Mouse (Mus musculus): Measurements from ENCODE around the gene Chrna9.

The Chrna9 gene

DNA sequence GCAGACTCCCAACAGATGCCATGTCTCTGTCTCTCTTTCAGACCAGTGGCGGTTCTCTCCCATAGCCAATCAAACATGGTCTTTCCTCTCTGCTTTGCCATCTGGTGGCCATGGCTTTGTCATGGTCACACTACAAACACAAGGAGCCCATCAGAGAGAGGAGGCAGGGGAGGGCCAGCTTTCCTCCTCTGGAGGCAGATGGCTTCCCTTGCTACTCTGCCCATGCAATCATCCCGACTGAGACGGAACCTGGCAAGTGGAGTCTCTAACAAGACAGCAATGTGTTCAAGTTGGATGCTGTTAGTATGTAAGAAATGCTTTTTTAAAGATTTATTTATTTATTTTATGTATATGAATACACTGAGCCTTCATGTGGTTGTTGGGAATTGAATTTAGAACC lies 14.8 kb upstream of the Chrna9 start:
- DNase-seq: no peak

DNA sequence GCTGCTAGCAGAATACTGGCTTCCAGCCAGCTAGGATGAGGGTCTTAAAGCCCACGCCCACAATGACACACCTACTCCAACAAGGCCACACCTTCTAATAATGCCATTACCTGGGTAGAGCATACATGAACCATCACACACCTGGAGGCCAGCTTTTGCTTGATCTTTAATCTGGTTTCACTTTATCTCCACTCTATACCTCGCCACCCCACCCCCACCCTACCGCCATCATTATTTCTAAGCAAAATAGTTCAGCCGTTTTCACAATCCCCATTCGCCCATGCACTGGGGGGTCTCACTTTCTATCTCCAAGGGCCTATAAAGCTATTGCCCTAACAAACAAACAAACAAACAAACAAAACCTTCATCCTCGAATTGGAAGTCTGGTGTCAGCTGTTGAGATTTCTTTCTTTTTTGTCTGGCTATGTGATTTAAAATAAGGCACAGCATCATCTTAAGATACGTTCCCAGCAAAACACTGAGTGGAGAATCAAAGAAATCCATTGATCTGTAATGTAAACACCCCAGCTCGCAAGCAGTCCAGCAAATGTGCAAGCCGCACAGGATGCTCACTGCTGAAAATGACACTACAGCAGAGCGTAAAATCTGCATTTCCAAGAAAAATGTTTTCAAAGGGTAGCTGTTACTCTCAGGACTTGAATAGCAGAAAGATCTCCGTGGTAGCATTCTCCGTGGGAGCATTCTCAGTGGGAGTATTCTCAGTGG lies 13.9 kb upstream of the Chrna9 start:
- DNase-seq: no peak

DNA sequence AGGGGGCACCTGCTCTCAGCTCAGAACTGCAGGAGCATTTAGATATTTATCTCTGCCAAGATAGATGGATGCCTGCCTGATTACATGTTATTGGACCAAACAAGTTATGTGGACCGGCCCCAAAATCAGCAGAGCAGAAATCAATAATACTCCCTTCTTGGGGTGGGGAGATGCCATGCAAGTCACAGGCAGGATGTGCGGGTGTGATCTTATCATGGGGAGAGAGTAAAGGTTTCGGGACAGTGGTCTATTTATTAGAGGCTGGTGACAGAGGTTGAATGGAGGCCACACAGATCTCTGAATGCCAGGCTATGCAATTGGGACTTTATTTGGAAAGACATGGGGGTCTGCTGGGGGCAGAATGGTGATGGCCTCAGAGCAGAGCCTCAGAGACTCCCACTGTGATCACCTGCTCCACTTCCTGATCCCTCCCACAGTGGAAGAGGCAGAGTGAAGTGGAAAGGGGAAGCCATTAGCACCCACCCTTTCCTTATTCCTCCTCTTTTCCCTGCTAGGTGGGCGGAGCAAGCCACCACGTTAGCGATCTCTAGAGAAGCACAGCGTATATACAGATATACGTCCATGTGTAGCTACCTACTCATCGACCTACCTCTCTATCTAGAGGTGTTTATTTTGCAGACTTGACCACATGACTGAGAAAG lies 13.1 kb upstream of the Chrna9 start:
- DNase-seq: no peak

DNA sequence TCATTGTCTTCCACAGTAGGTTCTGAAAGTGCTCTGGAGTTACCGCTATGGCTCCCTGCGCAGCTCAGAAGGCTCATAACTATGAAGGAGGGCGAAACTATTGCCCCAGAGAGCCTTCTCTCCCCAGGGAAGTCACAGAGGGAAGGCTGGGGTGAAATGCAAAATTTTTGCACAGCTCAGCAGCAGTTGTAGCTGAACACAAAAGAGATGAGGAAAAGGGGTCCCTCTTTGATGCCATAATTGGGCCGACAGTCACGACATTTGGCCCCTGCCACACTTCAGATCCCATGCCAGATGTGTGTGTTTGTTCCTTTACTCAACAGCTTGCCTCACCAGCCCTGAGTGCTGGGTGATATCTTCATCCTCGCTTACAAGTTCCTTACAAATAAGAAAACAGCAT lies 8.1 kb upstream of the Chrna9 start:
- DNase-seq: no peak

DNA sequence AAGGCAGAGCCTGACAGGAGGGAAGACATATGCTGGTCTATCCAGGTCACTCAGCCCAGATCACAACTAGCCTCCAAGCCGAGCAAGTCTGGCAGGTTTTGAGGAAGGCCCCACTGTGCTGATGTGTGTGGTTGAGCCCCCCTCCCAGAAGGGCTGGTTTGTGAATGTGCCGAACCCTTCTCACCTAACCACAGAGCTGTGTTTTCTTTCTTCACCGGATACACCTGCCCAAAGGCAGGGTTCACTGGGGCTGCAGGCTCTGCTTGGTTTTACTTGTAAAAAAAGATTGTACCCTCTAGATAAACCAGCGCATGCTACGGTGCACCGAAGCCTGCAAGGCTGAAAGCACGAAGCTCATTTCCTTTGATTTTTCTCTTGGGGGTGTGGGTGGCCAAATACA lies 5.6 kb upstream of the Chrna9 start:
- DNase-seq: no peak

DNA sequence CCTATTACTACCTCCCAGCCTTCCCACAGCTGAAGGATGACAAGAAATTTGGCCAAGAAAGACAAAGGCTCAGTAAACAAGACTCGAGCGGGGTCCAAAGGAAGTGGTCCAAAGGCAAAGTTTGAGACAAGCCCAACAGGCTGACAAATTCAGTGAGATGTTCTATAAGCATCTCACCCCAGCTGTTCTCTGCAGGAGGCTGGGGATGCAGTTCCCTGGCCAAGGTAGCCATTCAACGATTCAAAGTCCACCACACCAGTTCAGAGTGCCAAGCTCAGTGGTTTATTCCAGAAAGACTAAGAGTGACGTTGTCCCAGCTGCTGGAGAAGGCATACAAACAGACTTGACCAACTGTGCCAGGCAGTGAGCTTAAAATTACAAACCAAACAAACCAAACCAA lies 4.5 kb upstream of the Chrna9 start:
- DNase-seq: no peak

DNA sequence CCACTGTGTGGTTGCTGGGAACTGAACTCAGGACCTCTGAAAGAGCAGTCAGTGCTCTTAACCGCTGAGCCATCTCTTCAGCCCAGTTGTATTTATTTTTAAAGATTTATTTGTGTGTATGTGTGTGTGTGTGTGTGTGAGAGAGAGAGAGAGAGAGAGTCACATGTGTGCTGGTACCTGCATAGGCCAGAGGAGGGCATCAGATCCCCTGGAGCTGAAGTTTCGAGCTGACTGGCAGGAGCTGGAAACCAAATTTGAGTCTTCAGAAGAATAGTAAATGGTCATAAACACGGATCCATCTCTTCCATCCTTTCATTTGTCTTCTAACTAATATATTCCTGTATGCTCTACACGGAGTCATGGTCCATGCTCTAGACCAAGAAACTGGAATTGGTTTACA lies 1.5 kb upstream of the Chrna9 start:
- no peak for DNase-seq

DNA sequence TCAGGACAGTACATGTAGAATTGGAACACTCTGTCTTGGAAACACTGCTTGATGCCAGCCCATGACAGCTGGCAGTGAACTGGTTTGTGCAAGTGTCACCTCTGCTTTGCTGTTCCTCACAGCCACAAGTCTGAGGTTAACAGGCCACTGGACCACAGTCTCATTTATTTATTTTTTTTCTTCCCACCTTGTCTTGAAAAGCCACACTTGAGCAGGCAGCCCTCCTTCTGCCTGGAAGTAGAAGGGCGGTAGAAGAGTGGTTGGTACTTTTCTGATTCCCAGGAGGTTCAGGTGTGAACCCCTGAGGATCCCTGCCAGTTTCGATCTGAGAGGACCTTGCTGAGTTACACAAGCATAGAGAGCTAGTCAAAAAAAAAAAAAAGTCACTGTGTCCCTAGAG lies 957 bp upstream of the Chrna9 start:
- no peak for DNase-seq

DNA sequence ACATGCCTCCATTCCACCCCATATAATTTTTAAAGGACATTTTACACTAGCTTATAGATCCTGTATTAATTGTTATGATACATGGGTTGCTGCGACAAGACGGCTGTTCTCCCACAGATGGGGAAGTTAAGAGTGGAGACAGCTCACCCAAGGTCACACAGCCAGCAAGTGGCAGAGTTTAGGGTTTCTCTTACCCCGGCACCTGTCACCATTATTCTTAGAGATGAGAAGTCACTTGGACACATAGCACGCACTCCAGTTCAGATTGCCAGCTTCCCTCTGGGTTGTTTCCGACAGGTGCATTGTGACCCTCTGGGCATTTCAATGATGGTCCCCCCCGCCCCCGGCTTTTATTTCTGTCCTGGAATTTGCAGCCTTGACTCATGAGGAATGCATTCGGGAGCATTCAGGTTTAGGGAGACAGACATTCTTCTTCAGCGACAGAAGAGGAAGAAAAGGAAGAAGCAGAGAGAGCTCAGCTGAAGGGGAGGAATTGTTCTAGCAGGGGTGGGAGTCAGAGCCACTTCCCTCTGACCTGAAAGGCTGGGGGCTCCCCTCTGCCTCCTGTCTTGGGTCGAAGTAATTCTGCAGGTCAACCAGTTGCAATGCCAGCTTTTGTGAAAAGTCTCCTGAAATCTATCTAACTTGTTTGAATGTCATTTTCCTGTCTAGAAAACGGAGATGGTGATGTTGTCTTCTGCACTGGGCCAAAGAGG lies 2.4 kb downstream of the Chrna9 start:
- DNase-seq: no peak

DNA sequence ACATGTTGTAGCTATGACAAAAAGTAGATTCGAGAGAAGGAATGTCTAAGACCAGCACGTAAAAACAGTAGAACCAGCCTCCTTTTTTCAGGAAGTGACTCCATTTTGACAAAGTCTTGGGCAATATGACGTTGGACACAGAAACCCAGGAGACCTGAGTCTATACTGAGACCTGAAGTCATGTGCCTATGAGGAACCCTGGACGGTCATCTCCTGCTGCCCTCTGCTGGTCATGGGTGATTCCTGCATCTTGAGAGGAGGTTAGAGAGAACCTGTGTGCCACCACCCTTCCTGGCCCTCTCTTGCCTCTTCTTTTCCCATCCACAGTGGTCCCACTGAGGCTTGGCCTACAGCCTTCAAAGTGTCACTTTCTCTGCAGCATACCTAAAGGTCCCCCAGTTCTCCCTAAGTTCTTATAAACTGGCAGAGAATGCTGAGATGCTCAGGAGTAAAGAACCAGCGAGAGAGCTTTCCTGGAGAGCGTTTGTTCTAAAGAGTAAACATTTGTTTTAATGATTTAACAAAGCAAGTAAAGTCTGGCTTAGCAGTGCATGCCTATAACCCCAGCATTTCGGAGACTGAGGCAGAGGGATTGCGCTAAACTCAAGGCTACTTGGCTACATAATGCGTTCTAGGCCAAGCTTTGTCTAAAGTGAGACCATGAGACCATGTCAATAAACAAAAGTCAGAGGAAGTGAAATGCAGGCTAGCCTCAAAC lies 3.4 kb downstream of the Chrna9 start:
- DNase-seq: peak; percentile 90

DNA sequence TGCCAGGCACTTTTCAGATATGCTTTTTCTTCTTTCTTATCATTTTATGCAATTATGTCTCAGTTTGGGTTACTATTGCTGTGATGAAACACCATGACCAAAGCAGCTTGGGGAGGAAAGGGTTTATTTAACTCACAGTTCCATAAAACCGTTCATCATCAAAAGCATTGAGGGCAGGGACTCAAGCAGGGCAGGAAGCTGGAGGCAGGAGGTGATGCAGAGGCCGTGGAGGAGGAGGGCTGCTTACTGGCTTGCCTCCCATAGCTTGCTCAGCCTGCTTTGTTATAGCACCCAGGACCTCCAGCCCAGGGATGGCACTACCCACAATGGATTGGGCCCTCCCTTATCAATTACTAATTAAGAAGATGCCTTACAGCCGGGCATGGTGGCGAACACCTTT lies 6.4 kb downstream of the Chrna9 start:
- DNase-seq: no peak

DNA sequence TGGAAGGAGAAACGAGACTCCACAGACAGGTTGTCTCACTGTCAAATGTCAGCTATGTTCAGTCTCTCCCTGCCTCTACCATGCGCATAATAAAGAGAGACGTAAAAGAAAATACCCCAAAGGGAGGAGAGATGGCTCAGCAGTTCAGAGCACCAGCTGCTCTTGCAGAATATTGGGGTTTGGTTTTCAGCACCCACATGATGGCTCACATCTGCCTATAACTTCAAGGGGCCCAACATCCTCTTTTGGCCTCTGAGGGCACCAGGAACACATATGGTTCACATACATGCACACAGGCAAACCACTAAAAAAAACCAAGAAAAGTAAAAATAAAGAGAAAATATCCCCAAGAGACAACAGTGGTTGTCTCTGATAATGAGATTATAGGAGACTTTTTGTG lies 15.1 kb downstream of the Chrna9 start:
- DNase-seq: no peak

DNA sequence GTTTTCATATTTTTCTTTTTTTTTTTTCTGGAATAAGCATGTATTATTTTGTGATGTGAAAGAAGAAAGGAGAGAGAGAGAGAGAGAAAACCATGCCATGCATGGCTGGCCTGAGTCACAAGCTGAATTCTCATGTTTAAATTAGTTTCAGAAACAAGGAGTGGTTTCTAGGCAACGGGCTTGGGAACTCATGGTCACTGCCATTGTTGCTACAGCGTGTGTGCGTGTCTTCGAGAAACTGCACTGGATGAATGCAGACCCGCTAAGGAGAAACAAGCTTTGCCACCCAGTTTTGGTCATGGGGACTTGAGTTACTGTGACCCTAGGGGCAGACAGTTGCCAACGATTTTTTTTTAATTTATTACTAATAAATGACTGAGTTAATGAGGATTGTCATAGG lies 15.5 kb downstream of the Chrna9 start:
- no peak for DNase-seq

DNA sequence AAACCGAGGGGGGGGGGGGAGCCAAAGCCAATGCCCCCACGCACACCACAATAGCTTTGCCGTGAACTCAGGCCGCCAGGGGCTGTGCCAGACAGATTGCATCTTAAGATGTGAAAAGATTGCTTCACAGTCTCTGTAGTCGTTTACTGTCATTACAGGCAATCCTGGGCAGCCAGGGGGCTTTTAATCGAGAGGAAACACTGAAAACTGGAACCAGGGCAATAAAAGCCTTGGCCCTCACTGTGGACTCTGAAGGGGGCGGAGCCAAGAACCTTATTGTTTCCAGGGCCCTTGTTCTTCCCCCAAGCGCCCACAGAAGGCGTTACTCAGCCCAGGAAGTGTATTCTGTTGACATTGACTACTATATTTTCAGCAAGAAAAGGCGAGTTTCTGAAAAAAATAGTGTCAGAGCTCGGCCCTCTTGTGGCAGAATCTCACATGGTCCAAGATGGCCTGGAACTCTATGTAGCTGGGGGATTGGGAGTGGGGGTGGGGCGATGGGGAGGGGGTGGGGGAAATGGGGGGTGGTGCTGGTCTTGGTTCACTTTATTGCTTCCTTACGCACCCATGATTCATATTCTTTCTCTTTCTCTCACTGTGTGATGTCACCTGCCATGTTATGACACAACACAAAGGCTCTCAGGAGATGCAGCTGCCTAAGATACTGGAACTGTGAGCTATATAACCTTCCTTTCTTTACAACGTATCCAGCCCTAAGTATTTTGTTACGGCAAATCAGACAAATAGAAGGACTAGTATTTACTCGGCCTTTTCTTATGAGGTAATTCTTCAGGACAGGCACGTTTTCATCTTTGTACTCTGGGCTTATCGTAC lies 16.2 kb downstream of the Chrna9 start:
- DNase-seq: no peak

DNA sequence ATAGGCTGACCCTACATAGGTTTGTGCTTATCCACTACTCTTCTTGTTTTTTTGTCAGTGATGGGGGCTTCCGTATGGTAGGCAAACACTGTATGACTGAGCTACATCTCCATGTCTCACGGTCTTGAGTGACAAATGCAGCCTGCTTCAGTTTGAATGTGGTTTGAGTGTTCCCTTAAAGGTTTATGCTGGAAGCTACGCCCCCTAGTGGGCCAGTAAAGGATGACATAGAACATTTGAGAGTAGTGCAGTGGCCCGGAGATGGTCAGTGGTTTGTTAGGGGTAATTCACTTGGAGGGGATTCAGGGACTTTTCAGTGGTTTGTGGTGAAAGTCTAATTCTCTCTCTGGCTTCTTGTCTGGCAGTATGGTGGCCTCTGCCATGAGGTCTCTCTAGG lies 16.8 kb downstream of the Chrna9 start:
- DNase-seq: peak; percentile 11

DNA sequence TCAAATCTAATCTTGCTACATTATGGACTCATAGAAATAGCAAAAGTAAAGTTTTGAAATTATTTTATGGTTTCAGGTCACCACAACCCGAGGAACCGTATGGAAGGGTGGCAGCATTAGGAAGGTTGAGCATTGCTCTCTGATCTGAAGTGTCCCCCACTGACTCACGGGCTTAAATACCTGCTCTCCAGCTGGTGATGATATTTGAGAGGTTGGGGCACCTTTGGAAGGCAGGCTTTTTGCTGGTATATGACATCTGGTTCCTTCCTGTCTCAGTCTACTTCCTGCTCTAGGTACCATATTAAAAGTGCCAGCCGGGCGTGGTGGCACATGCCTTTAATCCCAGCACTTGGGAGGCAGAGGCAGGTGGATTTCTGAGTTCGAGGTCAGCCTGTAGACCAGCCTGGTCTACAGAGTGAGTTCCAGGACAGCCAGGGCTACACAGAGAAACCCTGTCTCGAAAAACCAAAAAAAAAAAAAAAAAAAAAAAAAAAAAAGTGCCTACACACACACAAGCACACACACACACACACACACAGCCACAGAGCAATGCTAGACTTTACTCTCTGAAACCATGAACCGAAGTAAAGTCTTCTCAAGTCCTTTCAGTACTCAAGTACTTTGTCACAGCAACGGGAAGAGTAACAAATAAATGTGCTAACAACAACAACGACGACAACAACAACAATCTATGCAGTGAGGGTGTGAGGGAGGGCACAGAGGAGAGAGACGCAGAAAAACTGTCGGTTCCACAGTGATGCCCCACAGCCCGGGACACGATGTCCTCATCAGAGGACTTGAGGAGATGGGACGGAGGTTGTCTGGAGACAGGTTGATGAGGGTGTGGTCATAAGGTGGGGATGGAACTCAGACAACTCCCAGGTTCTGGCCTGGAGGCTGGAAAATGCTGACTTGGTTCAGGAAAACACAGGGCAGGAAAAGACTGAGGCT lies 19.7 kb downstream of the Chrna9 start:
- no peak for DNase-seq

DNA sequence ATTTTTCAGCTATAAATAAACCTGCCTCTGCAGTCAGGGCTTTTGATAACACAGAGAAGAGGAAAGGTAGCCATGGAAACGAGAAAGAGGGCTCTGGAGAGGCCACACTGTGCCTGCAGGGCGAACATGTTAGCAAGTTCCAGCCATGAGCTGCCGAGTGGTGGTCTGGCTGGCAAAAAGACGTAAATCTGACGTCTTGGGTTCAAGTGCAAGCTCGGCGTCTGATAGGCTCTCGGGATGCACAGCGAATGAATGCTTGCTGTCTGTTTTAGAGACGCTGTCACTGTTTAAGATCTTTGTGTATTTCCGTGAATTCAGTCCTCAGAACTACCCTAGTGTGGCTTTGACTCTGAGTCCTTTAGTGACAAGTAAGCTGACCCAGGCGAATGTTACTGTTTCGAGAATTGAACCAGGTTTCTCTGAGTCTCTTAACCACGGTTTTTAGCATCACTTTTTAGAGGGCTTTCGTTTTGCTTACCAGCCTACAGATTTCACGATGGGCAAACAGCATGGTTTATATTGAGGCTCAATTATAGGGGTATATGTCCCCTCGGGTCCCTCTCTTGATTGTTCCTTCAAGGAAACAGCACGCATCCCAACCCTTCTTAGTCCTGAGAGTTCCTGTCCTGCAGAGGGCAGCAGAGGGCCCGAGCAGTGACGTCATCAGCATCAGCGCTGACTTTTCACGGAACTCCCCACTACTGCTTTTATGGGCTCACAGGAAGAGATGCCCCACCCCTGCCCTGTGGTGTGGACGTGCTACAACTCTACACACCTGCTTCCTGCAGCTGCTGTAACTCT lies 20.8 kb downstream of the Chrna9 start:
- DNase-seq: peak; percentile 88

DNA sequence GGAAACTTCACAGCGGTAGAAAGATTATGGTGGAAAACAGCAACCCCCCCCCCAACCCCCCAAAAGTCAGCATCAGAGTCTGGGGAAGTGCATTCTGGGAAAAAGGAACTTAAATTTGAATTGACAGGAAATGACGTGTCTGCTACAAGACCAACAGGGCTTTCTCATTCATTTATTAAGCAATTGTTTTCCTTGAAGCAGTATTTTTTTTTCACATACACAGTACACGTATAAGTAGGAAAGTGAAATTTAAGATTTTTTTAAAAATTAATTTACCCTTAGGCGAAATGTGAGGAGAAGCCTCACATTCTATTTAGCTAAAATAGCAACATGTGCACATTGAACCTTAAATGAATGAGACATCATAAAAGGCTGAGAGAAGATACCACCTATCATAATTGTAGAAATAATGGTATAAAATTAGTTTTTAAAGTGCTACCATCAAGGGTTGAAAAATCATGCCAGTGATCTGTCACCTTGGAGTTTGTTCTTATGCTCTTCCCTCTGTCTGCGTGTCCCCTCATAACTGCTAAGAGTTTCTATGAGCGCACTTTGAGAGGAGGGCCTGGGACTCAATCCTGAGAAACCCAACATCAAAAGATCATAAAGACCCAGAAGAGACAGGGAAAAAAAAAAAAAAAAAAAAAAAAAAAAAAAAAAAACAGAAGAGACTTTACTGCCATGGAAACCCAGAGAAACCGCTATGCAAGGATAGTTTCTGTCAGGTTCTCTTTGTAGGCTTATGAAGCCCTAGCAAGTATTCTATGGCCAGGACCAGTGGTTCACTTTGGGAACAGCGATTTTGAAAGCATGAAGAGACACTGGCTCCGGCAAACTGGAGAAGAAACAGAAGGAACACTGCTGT lies 21.7 kb downstream of the Chrna9 start:
- no peak for DNase-seq

DNA sequence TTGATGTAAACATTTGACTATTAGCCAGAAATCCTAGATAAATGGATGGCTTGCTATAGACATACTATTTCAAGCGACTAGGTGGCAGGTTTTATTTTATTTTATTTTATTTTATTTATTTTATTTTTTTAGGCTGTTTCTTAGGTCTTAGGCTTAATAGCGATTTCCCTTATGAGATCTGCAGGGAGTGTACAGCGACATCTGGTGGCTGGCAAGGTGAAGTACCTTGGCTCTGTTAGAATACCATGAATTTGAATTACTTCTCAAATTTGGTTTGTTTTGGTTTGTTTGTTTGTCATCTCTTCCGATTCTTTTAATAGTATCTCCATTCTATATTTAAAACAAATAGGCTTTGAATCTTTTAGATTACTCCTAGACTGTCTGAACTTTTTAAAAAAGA lies 23.9 kb downstream of the Chrna9 start:
- DNase-seq: peak; percentile 60

Measured in lung, postnatal 14 days (tissue).